Mouse (Mus musculus) effector memory CD4-positive, alpha-beta T cell, adult 7 months (primary cell): Measurements from ENCODE around the gene Mageb2. TPM values are rescaled to one million over a fixed set of nuclear protein-coding genes. Genes with fewer than 3 reads are reported as not detected.

Source experiments
- polyA plus RNA-seq: library from polyadenylated mRNA; unstranded; fragments of 100-300 nt; shearing (Covaris generic); gene quantifications from one replicate; pipeline ENCODE4 v1.2.1, GENCODE M21; 2017

The Mageb2 gene
- polyA plus RNA-seq: not detected

GRCm38 (mm10) chrX:91331390-91331789 lies at the start of gene Mageb2:
Gene Mageb2 (plus strand): TSS chrX:91331690.

Other genes starting within 250 kb of the Mageb2 start
- gene Gm5072, start 60.8 kb downstream of the Mageb2 start, polyA plus RNA-seq: not detected
- gene Gm8914, start 148.4 kb downstream of the Mageb2 start, polyA plus RNA-seq: not detected
- gene 1700084M14Rik, start 244.2 kb downstream of the Mageb2 start, polyA plus RNA-seq: not detected